Mouse (Mus musculus) hematopoietic stem cell, adult 5-6 weeks (primary cell): Measurements from ENCODE around the gene Rpl23a. TPM values are rescaled to one million over a fixed set of nuclear protein-coding genes. Genes with fewer than 3 reads are reported as not detected.

Source experiments
- ATAC-seq, 2 experiments: fragments of 125-278 bp in 1 of 2; replicated peaks in 1 of 2; 2 replicates each; pipeline ENCODE4 v1.8.0; 2016 to 2017; ENCODE audit warnings: inconsistent platforms in 2 of 2, mild to moderate bottlenecking in 2 of 2, moderate number of reproducible peaks in 2 of 2, low read depth in 1 of 2, moderate TSS enrichment in 1 of 2; ENCODE audit not compliant: low FRiP score in 2 of 2, poor library complexity in 2 of 2, severe bottlenecking in 2 of 2, insufficient read depth in 1 of 2, low TSS enrichment in 1 of 2
- total RNA-seq: library from RNA; stranded (forward); fragments of 172-1452, 232-1000 nt; gene quantifications from 2 replicates; pipeline ENCODE4 v1.2.3, GENCODE M21; 2017

Rpl23a gene
- total RNA-seq, 1 experiment from 2014 or later: 3,769 TPM

GRCm38 (mm10) chr11:78133915-78134314 lies 49.5 kb downstream of the Rpl23a start:
- ATAC-seq: no peak

Other genes starting within 250 kb of the Rpl23a start
- 24.6 and 42.8 TPM in 2 replicates for gene Phf12, start 200.8 kb downstream of the Rpl23a start, total RNA-seq
- 7.1 and 12.3 TPM in 2 replicates for gene Dhrs13, start 151.3 kb downstream of the Rpl23a start, total RNA-seq
- gene Flot2, start 145.7 kb downstream of the Rpl23a start, total RNA-seq: 40.9 and 46.3 TPM in 2 replicates
- 28.3 and 28.5 TPM in 2 replicates for gene Eral1, start 103.2 kb downstream of the Rpl23a start, total RNA-seq
- 3.2 and 5.6 TPM in 2 replicates for gene Fam222b, start 88.9 kb downstream of the Rpl23a start, total RNA-seq
- gene Traf4, start 18.0 kb downstream of the Rpl23a start, total RNA-seq: 13.5 and 16.3 TPM in 2 replicates
- gene Nek8, start 6.9 kb downstream of the Rpl23a start, total RNA-seq: 4.6 and 4.8 TPM in 2 replicates
- 4.7 and 5.2 TPM in 2 replicates for gene Tlcd1, start 6.9 kb downstream of the Rpl23a start, total RNA-seq
- gene Rab34, start 4.8 kb upstream of the Rpl23a start, total RNA-seq: 1.1 and 3.2 TPM in 2 replicates
- 0.44 and 1.5 TPM in 2 replicates for gene Proca1, start 9.8 kb upstream of the Rpl23a start, total RNA-seq
- gene Sdf2, start 62.2 kb upstream of the Rpl23a start, total RNA-seq: 38.1 and 54.2 TPM in 2 replicates
- 45.6 and 51.3 TPM in 2 replicates for gene Supt6, start 62.4 kb upstream of the Rpl23a start, total RNA-seq
- gene 2610507B11Rik, start 78.2 kb upstream of the Rpl23a start, total RNA-seq: 83.7 and 92.7 TPM in 2 replicates
- 0.38 TPM in 1 of 2 replicates, not detected in the other for gene BC030499, start 107.3 kb upstream of the Rpl23a start, total RNA-seq
- gene Spag5, start 117.9 kb upstream of the Rpl23a start, total RNA-seq: 39.9 and 49.1 TPM in 2 replicates
- gene Aldoc, start 139.4 kb upstream of the Rpl23a start, total RNA-seq: 6.6 and 8.7 TPM in 2 replicates
- 9.9 and 10.1 TPM in 2 replicates for gene Pigs, start 144.8 kb upstream of the Rpl23a start, total RNA-seq
- 17.4 and 29.9 TPM in 2 replicates for gene Unc119, start 159.9 kb upstream of the Rpl23a start, total RNA-seq
- not detected in 2 replicates for gene Foxn1, start 203.0 kb upstream of the Rpl23a start, total RNA-seq
- gene Slc13a2, start 238.6 kb upstream of the Rpl23a start, total RNA-seq: 0.13 TPM in 1 of 2 replicates, not detected in the other